Mouse (Mus musculus): ENCODE data around the gene Ddx19b. TPM values are rescaled to one million over a fixed set of nuclear protein-coding genes. Genes with fewer than 3 reads are reported as not detected.

Ddx19b gene
- polyA plus RNA-seq, 2 experiments = 5.5 to 5.9 TPM

GRCm38 (mm10) chr8:111034276-111034675 is 2.7 kb upstream of the Ddx19b start:
- H3K36me3 ChIP-seq (ENCODE audit: control insufficient read depth, insufficient read depth, low read length) = peaks cover 24% of the 10 kb centered on the region
- peaks cover 10% of the 10 kb centered on the region for H3K4me1 ChIP-seq (ENCODE audit: control insufficient read depth, insufficient read depth, low read length)
- no peak for TF ChIP-seq POLR2A (IDR thresholded peaks at IDR 0.05; ENCODE audit: borderline replicate concordance, extremely low read depth, insufficient read depth, insufficient read length)
- no peak for DNase-seq (ENCODE audit: low spot score)
- peak overlapping the region; percentile 73 for H3K9ac ChIP-seq (ENCODE audit: low read depth, low read length, severe bottlenecking)
- H3K4me2 ChIP-seq (replicated peaks; ENCODE audit: low read depth, low read length, severe bottlenecking) = peak overlapping the region; percentile 69
- H3K27me3 ChIP-seq (ENCODE audit: control insufficient read depth, insufficient read depth, low read length) = no peaks in the 10 kb centered on the region
- WGBS = 17% methylated on average over 12 of the region's 12 CpGs
- peak overlapping the region; percentile 75 for H3K4me3 ChIP-seq (replicated peaks; ENCODE audit: low read length)
- ATAC-seq (ENCODE audit: low FRiP score, low read depth) = no peak
- H3K27ac ChIP-seq (replicated peaks; ENCODE audit: low read depth, low read length) = peak overlapping the region; percentile 69
- H3K9me3 ChIP-seq (ENCODE audit: control insufficient read depth, low read length) = no peaks in the 10 kb centered on the region

- H3K27me3 ChIP-seq (ENCODE audit: control insufficient read depth, insufficient read depth, low read length) = no peaks in the 10 kb centered on the region
- no peak for TF ChIP-seq POLR2A (IDR thresholded peaks at IDR 0.05; ENCODE audit: borderline replicate concordance, extremely low read depth, insufficient read depth, insufficient read length)
- H3K4me3 ChIP-seq (replicated peaks; ENCODE audit: low read length) = peak overlapping the region; percentile 75
- H3K36me3 ChIP-seq (ENCODE audit: control insufficient read depth, insufficient read depth, low read length) = peaks cover 18% of the 10 kb centered on the region
- peak overlapping the region; percentile 69 for H3K27ac ChIP-seq (replicated peaks; ENCODE audit: low read depth, low read length)
- peak overlapping the region; percentile 69 for H3K4me2 ChIP-seq (replicated peaks; ENCODE audit: low read depth, low read length, severe bottlenecking)
- 6% methylated on average over 37 of the region's 37 CpGs for WGBS
- ATAC-seq (ENCODE audit: low FRiP score, low read depth) (peak; percentile 100), DNase-seq (ENCODE audit: low spot score) (peak; percentile 100)
- H3K4me1 ChIP-seq (ENCODE audit: control insufficient read depth, insufficient read depth, low read length) = peaks cover 10% of the 10 kb centered on the region
- H3K9me3 ChIP-seq (ENCODE audit: control insufficient read depth, low read length) = no peaks in the 10 kb centered on the region
- H3K9ac ChIP-seq (ENCODE audit: low read depth, low read length, severe bottlenecking) = peak overlapping the region; percentile 73
Measured at GRCm38 (mm10) chr8:111033482-111034215, 2.1 kb upstream of the Ddx19b start.

- DNase-seq (ENCODE audit: low spot score) = no peak
- Histone ChIP-seq H3K27me3 (ENCODE audit: control insufficient read depth, insufficient read depth, low read length) (no peaks in the 10 kb centered on the region), H3K9me3 (ENCODE audit: control insufficient read depth, low read length) (no peaks in the 10 kb centered on the region), H3K27ac (replicated peaks; ENCODE audit: low read depth, low read length) (peak within 1 kb of the TSS; percentile 69), H3K4me2 (replicated peaks; ENCODE audit: low read depth, low read length, severe bottlenecking) (peak within 1 kb of the TSS; percentile 69), H3K4me1 (ENCODE audit: control insufficient read depth, insufficient read depth, low read length) (peaks cover 10% of the 10 kb centered on the region), H3K36me3 (ENCODE audit: control insufficient read depth, insufficient read depth, low read length) (peaks cover 12% of the 10 kb centered on the region), H3K9ac (ENCODE audit: low read depth, low read length, severe bottlenecking) (peak within 1 kb of the TSS; percentile 73), H3K4me3 (replicated peaks; ENCODE audit: low read length) (peak within 1 kb of the TSS; percentile 75)
- 96% methylated on average over 7 of the region's 7 CpGs for WGBS
- ATAC-seq (ENCODE audit: low FRiP score, low read depth) = no peak
- no peak for TF ChIP-seq POLR2A (IDR thresholded peaks at IDR 0.05; ENCODE audit: borderline replicate concordance, extremely low read depth, insufficient read depth, insufficient read length)
Measured at GRCm38 (mm10) chr8:111032916-111033315, 1.4 kb upstream of the Ddx19b start, which contains the start of gene Aars. TSS of gene Aars (plus strand) at chr8:111033144.

GRCm38 (mm10) chr8:111030045-111030444 is 1.5 kb downstream of the Ddx19b start:
- H3K9me3 ChIP-seq (ENCODE audit: control insufficient read depth, low read length) = no peaks in the 10 kb centered on the region
- ATAC-seq (ENCODE audit: low FRiP score, low read depth) = no peak
- H3K4me2 ChIP-seq (replicated peaks; ENCODE audit: low read depth, low read length, severe bottlenecking) = no peak overlapping the region
- no peaks in the 10 kb centered on the region for H3K36me3 ChIP-seq (ENCODE audit: control insufficient read depth, insufficient read depth, low read length)
- H3K4me3 ChIP-seq (replicated peaks; ENCODE audit: low read length) = no peak overlapping the region
- DNase-seq (ENCODE audit: low spot score) = no peak
- H3K27me3 ChIP-seq (ENCODE audit: control insufficient read depth, insufficient read depth, low read length) = no peaks in the 10 kb centered on the region
- 77% methylated on average over 6 of the region's 6 CpGs for WGBS
- TF ChIP-seq POLR2A (IDR thresholded peaks at IDR 0.05; ENCODE audit: borderline replicate concordance, extremely low read depth, insufficient read depth, insufficient read length) = no peak
- peaks cover 9% of the 10 kb centered on the region for H3K4me1 ChIP-seq (ENCODE audit: control insufficient read depth, insufficient read depth, low read length)
- no peak overlapping the region for H3K27ac ChIP-seq (replicated peaks; ENCODE audit: low read depth, low read length)
- H3K9ac ChIP-seq (ENCODE audit: low read depth, low read length, severe bottlenecking) = no peak overlapping the region

- TF ChIP-seq POLR2A (IDR thresholded peaks at IDR 0.05; ENCODE audit: borderline replicate concordance, extremely low read depth, insufficient read depth, insufficient read length) = no peak
- Histone ChIP-seq H3K9me3 (ENCODE audit: control insufficient read depth, low read length) (no peaks in the 10 kb centered on the region), H3K27me3 (ENCODE audit: control insufficient read depth, insufficient read depth, low read length) (no peaks in the 10 kb centered on the region), H3K27ac (replicated peaks; ENCODE audit: low read depth, low read length) (no peak overlapping the region), H3K4me3 (replicated peaks; ENCODE audit: low read length) (no peak overlapping the region), H3K4me2 (replicated peaks; ENCODE audit: low read depth, low read length, severe bottlenecking) (no peak overlapping the region), H3K36me3 (ENCODE audit: control insufficient read depth, insufficient read depth, low read length) (no peaks in the 10 kb centered on the region), H3K9ac (ENCODE audit: low read depth, low read length, severe bottlenecking) (no peak overlapping the region), H3K4me1 (ENCODE audit: control insufficient read depth, insufficient read depth, low read length) (peaks cover 4% of the 10 kb centered on the region)
- DNase-seq (ENCODE audit: low spot score) (no peak), ATAC-seq (ENCODE audit: low FRiP score, low read depth) (no peak)
- WGBS = 56% methylated on average over 4 of the region's 4 CpGs
Measured at GRCm38 (mm10) chr8:111029589-111029988, 2.0 kb downstream of the Ddx19b start.
